In the genomic region with DNA sequence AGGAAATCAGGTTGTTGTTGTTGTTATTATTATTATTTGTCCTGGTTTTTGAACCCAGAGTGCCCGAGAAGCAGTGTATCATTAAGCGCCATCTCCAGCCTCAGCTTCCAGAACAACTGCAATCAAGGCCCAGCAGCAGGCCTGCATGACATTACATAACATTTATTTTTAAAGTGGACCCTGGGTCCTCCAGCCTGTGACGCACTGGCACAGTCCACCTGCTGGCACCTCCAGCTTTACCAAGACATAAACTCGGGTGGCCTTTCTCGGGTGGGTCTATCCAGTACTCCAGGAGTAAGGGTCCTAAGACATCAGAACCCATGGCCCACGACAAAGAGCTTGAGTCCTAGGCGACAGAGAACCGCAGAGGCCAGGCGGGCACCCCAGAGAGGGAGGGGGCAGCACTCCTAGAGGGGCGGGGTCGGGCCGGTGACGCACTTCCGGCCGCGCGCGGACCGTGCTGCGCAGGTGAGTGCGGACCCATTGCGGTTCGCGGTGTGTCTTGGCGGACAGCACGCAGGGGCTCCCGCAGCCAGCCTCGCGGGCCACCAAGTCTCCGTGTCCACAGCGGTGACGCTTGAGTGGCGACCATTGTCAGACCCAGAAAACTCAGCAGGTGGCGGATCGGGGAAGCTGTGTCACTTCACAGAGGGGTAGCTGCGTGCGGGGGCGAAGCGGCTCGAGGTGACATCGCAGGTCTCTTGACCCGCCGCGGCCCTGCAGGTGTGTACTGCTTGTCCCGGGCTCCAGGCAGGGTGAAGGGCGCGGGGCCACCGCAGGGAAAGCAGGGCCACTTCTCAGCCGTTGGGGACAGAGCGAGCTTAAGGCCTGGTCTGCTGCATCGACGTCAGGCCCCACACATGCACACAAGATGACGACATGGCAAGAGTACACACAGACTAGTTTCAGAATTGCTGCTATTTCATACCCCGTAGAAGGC, we compare ENCODE assay signal across 8 mouse cellular contexts. TPM values are rescaled to one million over a fixed set of nuclear protein-coding genes. Genes with fewer than 3 reads are reported as not detected.
DNase-seq lines count a peak whose midpoint lies in the region; ATAC-seq and TF ChIP-seq lines count a peak whose summit lies in the region.

A gene (plus strand): TSS at position 465 of the 940 bp plus-strand sequence.

- ATAC-seq in megakaryocyte, adult 5-6 weeks (ENCODE audit: poor library complexity, severe bottlenecking): 0 out of 2 replicates have a peak, but pooled peaks have one; percentile 27

- H3K4me3 ChIP-seq in gastrocnemius, adult 2 months: peak within 1 kb of the TSS; percentile 87

- peak within 1 kb of the TSS; percentile 95 for H3K27ac ChIP-seq in gastrocnemius, adult 2 months

- intact Hi-C loops in gastrocnemius, adult 2 months (cut with DNase I): loop anchor here (5.0 kb wide), 1 partner anchor 138 kb away; a partner anchor contains a TSS

- TF ChIP-seq CTCF in gastrocnemius, adult 2 months (IDR thresholded peaks at IDR 0.05): no peak

- DNase-seq in adrenal gland, adult 18-20 months (ENCODE audit: low spot score in 2 of 2): peak; percentile 62 to 69
- peak; percentile 84 to 87 for DNase-seq in cerebellum, postnatal 36 days
- DNase-seq in gastrocnemius, adult 2 months: peak; percentile 81
- peak; percentile 55 for DNase-seq in induced T-regulatory cell, adult 2 months (ENCODE audit: low read depth)
- DNase-seq in left cerebral cortex, adult 9 months (ENCODE audit: low spot score in 2 of 2): peak; percentile 16 to 52
- DNase-seq in right cerebral cortex, postnatal 10 days (ENCODE audit: low spot score in 2 of 2): peak; percentile 77 to 78
- DNase-seq in MN1 (ENCODE audit: low spot score): no peak

RNA-seq across cellular contexts. Expression of the gene that starts here (rescaled TPM):
- 10 to 100 TPM in 1 of 2 experiments, 1 to 10 TPM in 1; 7.7 to 10.1 TPM for total RNA-seq in adrenal gland, adult 18-20 months (2021)
- total RNA-seq in gastrocnemius, adult 2 months (2021): 1 to 10 TPM; 4.9 to 6.8 TPM
- not detected in 2 replicates for total RNA-seq in megakaryocyte, adult 5-6 weeks (2015)
- not detected in 2 replicates for total RNA-seq in megakaryocyte, adult 5-6 weeks (2017)

Comparison
In these comparisons a context has a peak if more than half of its experiments do, and no peak if none do; other contexts are left out.
1. RNA of the gene that starts here (total RNA-seq): 7.7 to 10.1 TPM in adrenal gland, adult 18-20 months and 4.9 to 6.8 TPM in gastrocnemius, adult 2 months; not detected in megakaryocyte, adult 5-6 weeks; every median in the first group is over 4 times any median in the second.
2. Peak in ATAC-seq in megakaryocyte, adult 5-6 weeks; RNA of the gene not detected or under 1 TPM.